Mouse (Mus musculus) cerebellum, adult 2 months (tissue): Measurements from ENCODE around the gene Trpd52l3.

Experiments
- CTCF ChIP-seq: fragments of 200-500 bp; IDR thresholded peaks from 2 replicates; pipeline ENCODE4 v1.5.1; 2011; ENCODE audit warnings: low read depth, mild to moderate bottlenecking, control low read depth, low read length, moderate library complexity, borderline replicate concordance; ENCODE audit not compliant: insufficient read depth
- POLR2A ChIP-seq: fragments of 200-500 bp; IDR thresholded peaks from 2 replicates; pipeline ENCODE4 v1.6.1; 2011; ENCODE audit warnings: low read length, control low read depth, borderline replicate concordance; ENCODE audit not compliant: insufficient read depth

- TF ChIP-seq CTCF, result no peak
- no peak for TF ChIP-seq POLR2A
These were observed 10.7 kb downstream of the Trpd52l3 start for GRCm38 (mm10) chr19:30014331-30014730.
